Mouse (Mus musculus) CH12.LX (cell line): ENCODE results near the gene Sprr1a. TPM values are rescaled to one million over a fixed set of nuclear protein-coding genes. Genes with fewer than 3 reads are reported as not detected.

Experiments
- DNase-seq: peaks from one replicate; pipeline ENCODE4 v3.0.0-alpha.2; 2013; ENCODE audit errors: extremely low read depth
- H3K27ac ChIP-seq: 2 replicates; pipeline ENCODE4 v1.5.1; 2012; ENCODE audit warnings: low read depth, mild to moderate bottlenecking, control low read depth, moderate library complexity; ENCODE audit not compliant: insufficient read depth
- H3K27me3 ChIP-seq: replicated peaks from 2 replicates; pipeline ENCODE3; 2012; ENCODE audit warnings: inconsistent platforms
- H3K36me3 ChIP-seq, 2 experiments: replicated peaks in 1 of 2; 2 replicates each; pipeline versions ENCODE3 to v1.6.1; 2012; ENCODE audit warnings: inconsistent platforms in 1 of 2, low read length in 1 of 2, mild to moderate bottlenecking in 1 of 2, mixed read lengths in 1 of 2, moderate library complexity in 1 of 2; ENCODE audit not compliant: control insufficient read depth in 1 of 2, insufficient read depth in 1 of 2
- H3K4me1 ChIP-seq, 2 experiments: 2 replicates each; pipeline ENCODE4 v1.6.1; 2012; ENCODE audit warnings: inconsistent platforms in 1 of 2, moderate library complexity in 1 of 2; ENCODE audit not compliant: insufficient read depth in 2 of 2, control insufficient read depth in 1 of 2
- H3K4me2 ChIP-seq: 2 replicates; pipeline ENCODE4 v1.6.1; 2012; ENCODE audit warnings: low read depth, mild to moderate bottlenecking, control low read depth; ENCODE audit not compliant: poor library complexity, insufficient read depth, severe bottlenecking
- H3K4me3 ChIP-seq, 3 experiments: fragments of 150-350 bp in 1 of 3; sonication (generic) in 1 of 3; replicated peaks in 1 of 3; 2 replicates each; pipeline versions ENCODE3 to v1.5.1; 2011 to 2012; ENCODE audit warnings: low read depth in 2 of 3, low read length in 2 of 3, mild to moderate bottlenecking in 2 of 3, moderate library complexity in 2 of 3, control low read depth in 1 of 3, improper control_type of control experiment in 1 of 3, inconsistent platforms in 1 of 3, mixed read lengths in 1 of 3; ENCODE audit not compliant: poor library complexity in 1 of 3
- H3K79me2 ChIP-seq: replicated peaks from 2 replicates; pipeline ENCODE4 v1.6.1; 2012; ENCODE audit warnings: mild to moderate bottlenecking, moderate library complexity; ENCODE audit not compliant: control insufficient read depth, poor library complexity, insufficient read depth, severe bottlenecking; ENCODE audit errors: extremely low read depth
- H3K9ac ChIP-seq: 2 replicates; pipeline ENCODE4 v1.6.1; 2012; ENCODE audit warnings: low read depth, mild to moderate bottlenecking, control low read depth, moderate library complexity; ENCODE audit not compliant: insufficient read depth
- H3K9me3 ChIP-seq: replicated peaks from 2 replicates; pipeline ENCODE3; 2012; ENCODE audit warnings: low read length, inconsistent platforms, mixed read lengths
- CHD1 ChIP-seq: IDR thresholded peaks from 2 replicates; pipeline ENCODE4 v1.6.1; 2012; ENCODE audit warnings: low read depth, low read length, improper control_type of control experiment, inconsistent platforms
- CHD2 ChIP-seq: IDR thresholded peaks from 2 replicates; pipeline ENCODE4 v1.6.1; 2011; ENCODE audit warnings: low read length, improper control_type of control experiment
- E2F4 ChIP-seq: IDR thresholded peaks from 2 replicates; pipeline ENCODE4 v1.6.1; 2011; ENCODE audit warnings: low read depth, low read length, improper control_type of control experiment; ENCODE audit not compliant: insufficient replicate concordance
- ELF1 ChIP-seq: IDR thresholded peaks from 2 replicates; pipeline ENCODE4 v1.6.1; 2014; ENCODE audit warnings: low read depth, mild to moderate bottlenecking, inconsistent platforms, low read length, improper control_type of control experiment
- GABPA ChIP-seq: IDR thresholded peaks from 2 replicates; pipeline ENCODE4 v1.6.1; 2012; ENCODE audit warnings: low read depth, low read length, improper control_type of control experiment, inconsistent platforms; ENCODE audit not compliant: insufficient replicate concordance
- HCFC1 ChIP-seq: IDR thresholded peaks from 2 replicates; pipeline ENCODE4 v1.6.1; 2012; ENCODE audit warnings: low read depth, mild to moderate bottlenecking, inconsistent platforms, low read length, improper control_type of control experiment
- IRF4 ChIP-seq: IDR thresholded peaks from 2 replicates; pipeline ENCODE4 v1.6.1; 2014; ENCODE audit warnings: low read depth, mild to moderate bottlenecking, inconsistent platforms, low read length, improper control_type of control experiment
- JUN ChIP-seq: IDR thresholded peaks from 2 replicates; pipeline ENCODE4 v1.6.1; 2011; ENCODE audit warnings: low read depth, mild to moderate bottlenecking, low read length, improper control_type of control experiment, moderate library complexity; ENCODE audit not compliant: insufficient read depth
- JUND ChIP-seq: conservative IDR thresholded peaks from 2 replicates; pipeline ENCODE4 v1.6.1; 2011; ENCODE audit warnings: low read depth, low read length, improper control_type of control experiment
- KAT2A ChIP-seq: IDR thresholded peaks from 2 replicates; pipeline ENCODE4 v1.6.1; 2012; ENCODE audit warnings: low read length, improper control_type of control experiment, inconsistent platforms; ENCODE audit not compliant: insufficient replicate concordance
- MAFK ChIP-seq: IDR thresholded peaks from 2 replicates; pipeline ENCODE4 v1.6.1; 2011; ENCODE audit warnings: low read length, improper control_type of control experiment; ENCODE audit not compliant: insufficient replicate concordance
- MAZ ChIP-seq: IDR thresholded peaks from 2 replicates; pipeline ENCODE4 v1.6.1; 2012; ENCODE audit warnings: low read depth, mild to moderate bottlenecking, inconsistent platforms, low read length, improper control_type of control experiment, moderate library complexity
- MEF2A ChIP-seq: IDR thresholded peaks from 2 replicates; pipeline ENCODE4 v1.6.1; 2014; ENCODE audit warnings: low read depth, mild to moderate bottlenecking, inconsistent platforms, low read length, improper control_type of control experiment, borderline replicate concordance
- MXI1 ChIP-seq: IDR thresholded peaks from 2 replicates; pipeline ENCODE4 v1.6.1; 2011; ENCODE audit warnings: mild to moderate bottlenecking, low read depth, low read length, improper control_type of control experiment
- MYC ChIP-seq: IDR thresholded peaks from 2 replicates; pipeline ENCODE4 v1.6.1; 2011; ENCODE audit warnings: low read depth, mild to moderate bottlenecking, improper control_type of control experiment, low read length
- NELFE ChIP-seq: IDR thresholded peaks from 2 replicates; pipeline ENCODE4 v1.6.1; 2011; ENCODE audit warnings: low read depth, low read length, improper control_type of control experiment
- NRF1 ChIP-seq: IDR thresholded peaks from 2 replicates; pipeline ENCODE4 v1.6.1; 2014; ENCODE audit warnings: low read depth, mild to moderate bottlenecking, inconsistent platforms, low read length, improper control_type of control experiment, moderate library complexity
- POLR2A ChIP-seq: IDR thresholded peaks from 2 replicates; pipeline ENCODE4 v1.6.1; 2011; ENCODE audit warnings: low read depth, mild to moderate bottlenecking, improper control_type of control experiment, low read length
- RCOR1 ChIP-seq: conservative IDR thresholded peaks from 2 replicates; pipeline ENCODE4 v1.6.1; 2012; ENCODE audit warnings: low read depth, mild to moderate bottlenecking, inconsistent platforms, low read length, improper control_type of control experiment
- SIN3A ChIP-seq: IDR thresholded peaks from 2 replicates; pipeline ENCODE4 v1.6.1; 2012; ENCODE audit warnings: low read length, improper control_type of control experiment, inconsistent platforms
- USF2 ChIP-seq: conservative IDR thresholded peaks from 2 replicates; pipeline ENCODE4 v1.6.1; 2011; ENCODE audit warnings: low read depth, low read length, improper control_type of control experiment
- ZC3H11A ChIP-seq: IDR thresholded peaks from 2 replicates; pipeline ENCODE4 v1.6.1; 2012; ENCODE audit warnings: low read depth, mild to moderate bottlenecking, inconsistent platforms, low read length, improper control_type of control experiment
- ZKSCAN1 ChIP-seq: IDR thresholded peaks from 2 replicates; pipeline ENCODE4 v1.6.1; 2012; ENCODE audit warnings: low read depth, inconsistent platforms, low read length, improper control_type of control experiment, borderline replicate concordance
- ZNF384 ChIP-seq: IDR thresholded peaks from 2 replicates; pipeline ENCODE4 v1.6.1; 2012; ENCODE audit warnings: low read depth, low read length, improper control_type of control experiment, inconsistent platforms
- dilution Hi-C: fragments of 300-500 bp; cut with MboI; formaldehyde crosslinking; loops from 2 replicates; pipeline ENCODE4 v1.14.3; 2020; ENCODE audit warnings: low sequenced_read_pairs; ENCODE audit not compliant: extremely low pct_unique_long_range_greater_than_20kb, extremely low pct_ligation_motif_present
- in situ Hi-C: fragments of 300-500 bp; cut with MboI; formaldehyde crosslinking; loops from 3 replicates; pipeline ENCODE4 v1.14.3; 2019; ENCODE audit warnings: low sequenced_read_pairs, low pct_ligation_motif_present, low pct_unique_long_range_greater_than_20kb, mixed read lengths
- polyA plus RNA-seq: library from polyadenylated mRNA; unstranded; fragments of >175 nt; gene quantifications from 2 replicates; pipeline ENCODE4 v1.2.1, GENCODE M21; 2012; ENCODE audit warnings: low read depth; ENCODE audit not compliant: insufficient read length
- total RNA-seq, 2 experiments: library from RNA; depleted of rRNA; stranded (reverse); fragments of 300-350 nt in 1 of 2; fragments of >200 nt in 1 of 2; gene quantifications; 2 replicates each; pipeline ENCODE4 v1.2.3; 2012 to 2014

Sprr1a gene
- total and polyA plus RNA-seq, 3 experiments, result not detected

DNA sequence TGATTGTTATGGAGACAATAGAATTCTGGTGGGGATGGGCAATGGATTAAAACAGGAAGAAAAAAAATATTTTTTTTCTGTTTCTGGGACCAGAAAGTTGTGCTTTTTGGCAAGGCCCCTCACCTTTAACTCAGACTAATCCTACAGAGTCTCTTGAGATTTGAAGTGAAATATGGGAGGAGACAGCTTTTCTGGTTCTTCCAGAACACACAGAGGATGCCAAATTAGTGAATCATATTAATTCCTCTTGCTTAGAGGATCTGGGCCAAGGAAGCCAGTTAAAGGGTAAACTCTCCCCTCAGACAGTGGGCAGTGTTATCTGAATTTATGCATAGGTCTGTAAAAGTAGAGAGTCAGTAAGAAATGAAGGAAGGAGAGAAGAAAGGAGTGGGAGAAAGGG, 18.3 kb downstream of the Sprr1a start:
- no peaks in the 10 kb centered on the region for H3K36me3 ChIP-seq
- no peaks in the 10 kb centered on the region for H3K4me1 ChIP-seq
- no peak overlapping the region for H3K27ac ChIP-seq
- peaks cover 23% of the 10 kb centered on the region for H3K9me3 ChIP-seq
- no peak for DNase-seq
- H3K4me2 ChIP-seq, result no peak overlapping the region
- no peak for TF ChIP-seq HCFC1
- no peak for TF ChIP-seq ELF1
- TF ChIP-seq MAFK, result no peak
- no peak for TF ChIP-seq ZKSCAN1
- TF ChIP-seq POLR2A, result no peak
- TF ChIP-seq MYC, result no peak
- TF ChIP-seq JUN, result no peak
- TF ChIP-seq RCOR1, result no peak
- TF ChIP-seq MEF2A, result no peak
- no peak for TF ChIP-seq USF2
- TF ChIP-seq CHD2, result no peak
- TF ChIP-seq NELFE, result no peak
- no peak for TF ChIP-seq GABPA
- dilution Hi-C loops, result no loop called here
- no peaks in the 10 kb centered on the region for H3K79me2 ChIP-seq
- H3K9ac ChIP-seq, result no peak overlapping the region
- H3K4me3 ChIP-seq, result no peak overlapping the region
- in situ Hi-C loops, result no loop called here
- H3K27me3 ChIP-seq, result no peaks in the 10 kb centered on the region

DNA sequence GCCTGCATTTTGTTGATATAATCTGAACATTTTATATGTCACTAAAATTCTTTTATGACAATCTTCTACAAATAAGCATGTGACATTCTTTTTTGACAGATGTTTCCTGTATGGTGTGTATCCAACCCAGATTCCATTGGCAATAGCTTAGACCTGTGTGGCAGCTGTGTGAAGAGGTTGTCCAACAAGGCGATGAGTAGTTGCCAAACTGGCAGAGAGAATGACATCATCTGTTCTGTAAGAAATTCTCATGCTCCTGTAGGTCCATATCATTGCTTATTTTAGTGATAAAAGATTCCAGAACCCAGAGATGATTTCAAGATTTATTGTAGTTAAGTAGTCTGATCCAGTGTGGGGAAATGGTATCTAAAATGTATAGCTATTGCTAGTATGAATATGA, 19.1 kb downstream of the Sprr1a start:
- no peak for TF ChIP-seq JUND
- no peak for TF ChIP-seq ZC3H11A
- no peak for TF ChIP-seq NRF1
- no peak for TF ChIP-seq E2F4
- TF ChIP-seq HCFC1, result no peak
- no peak for TF ChIP-seq IRF4
- no peak for TF ChIP-seq MAZ
- no peak for TF ChIP-seq ZNF384
- TF ChIP-seq MYC, result no peak
- TF ChIP-seq MEF2A, result no peak
- no peak for TF ChIP-seq ELF1
- TF ChIP-seq MXI1, result no peak
- TF ChIP-seq KAT2A, result no peak
- TF ChIP-seq SIN3A, result no peak
- no peak for TF ChIP-seq CHD1
- in situ Hi-C loops (no loop called here), dilution Hi-C loops (no loop called here)
- no peak for DNase-seq
- Histone ChIP-seq H3K36me3 (no peaks in the 10 kb centered on the region), H3K79me2 (no peaks in the 10 kb centered on the region), H3K9me3 (peaks cover 18% of the 10 kb centered on the region), H3K4me1 (no peaks in the 10 kb centered on the region), H3K4me2 (no peak overlapping the region), H3K27me3 (no peaks in the 10 kb centered on the region), H3K4me3 (no peak overlapping the region), H3K9ac (no peak overlapping the region), H3K27ac (no peak overlapping the region)
